Mouse (Mus musculus): ENCODE results near the gene Gm7544.
A peak's percentile ranks its signal among the peaks of the same experiment; 100 is the strongest.
"Not testable (repeated sequence)": the region's sequence is repeated elsewhere in the genome, so short reads cannot be mapped to it uniquely, and the experiment has no call there.

Gene Gm7544

DNA sequence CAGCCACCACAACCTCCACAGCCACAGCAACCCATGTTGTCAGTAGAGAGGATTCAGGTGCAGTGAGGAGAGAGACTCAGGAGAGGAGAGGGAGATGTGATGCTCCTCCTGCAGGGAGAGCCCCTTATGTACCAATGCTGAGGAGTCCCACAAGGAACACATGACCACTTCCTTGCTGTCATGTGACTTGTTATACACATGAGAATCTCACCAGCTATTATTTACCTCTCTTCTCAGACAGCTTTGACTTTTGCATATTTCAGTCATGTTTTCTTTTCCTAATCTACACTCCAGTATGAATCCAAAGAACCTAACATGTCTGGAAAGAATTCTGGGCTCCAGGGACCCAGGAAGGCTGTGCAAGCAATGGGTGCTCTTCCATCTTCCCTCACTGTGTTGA, at the start of gene Gm7544:
Gm7544 (minus strand) TSS at position 101 of the 400 bp plus-strand sequence.
- not testable (repeated sequence) for DNase-seq (ENCODE audit: inconsistent ontology term)

DNA sequence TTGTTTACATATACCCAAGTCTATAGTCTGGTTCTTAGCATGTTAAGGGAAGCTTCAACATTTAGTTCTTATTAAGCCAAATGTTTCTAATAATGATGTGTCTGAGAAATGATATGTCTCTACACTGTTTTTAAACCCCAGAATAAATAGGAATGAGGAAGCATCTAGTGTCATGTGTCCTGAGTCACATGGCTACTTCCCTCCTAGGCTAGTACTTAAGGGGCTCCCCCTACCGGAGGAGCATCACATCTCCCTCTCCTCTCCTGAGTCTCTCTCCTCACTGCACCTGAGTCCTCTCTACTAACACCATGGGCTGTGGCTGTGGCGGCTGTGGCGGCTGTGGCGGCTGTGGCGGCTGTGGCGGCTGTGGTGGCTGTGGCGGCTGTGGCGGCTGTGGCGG, 44.5 kb upstream of the Gm7544 start, which contains the start of gene Gm47959:
Gm47959 (plus strand) TSS at position 243 of the 400 bp plus-strand sequence.
- DNase-seq (ENCODE audit: inconsistent ontology term), result not testable (repeated sequence)

DNA sequence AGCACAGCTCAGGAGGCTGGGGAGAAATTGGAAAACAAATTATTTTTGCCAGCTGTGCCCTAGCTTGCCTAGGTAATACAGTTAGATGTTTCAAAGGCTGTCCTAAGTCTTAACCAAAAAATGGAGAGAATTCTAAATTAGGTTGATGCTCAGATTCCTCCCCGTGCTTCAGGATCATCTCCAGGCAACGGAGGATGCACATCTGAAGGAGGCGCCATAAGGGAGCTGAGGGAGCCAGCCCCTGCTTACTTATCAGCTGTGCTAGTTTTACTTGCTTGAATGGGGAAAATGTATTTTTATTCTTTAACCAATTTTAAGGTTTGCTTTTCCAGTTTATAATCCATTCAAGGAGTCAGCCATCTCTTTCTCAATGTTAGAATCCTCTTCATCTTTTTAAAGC, 38.1 kb upstream of the Gm7544 start:
- no peak for DNase-seq (ENCODE audit: inconsistent ontology term)

DNA sequence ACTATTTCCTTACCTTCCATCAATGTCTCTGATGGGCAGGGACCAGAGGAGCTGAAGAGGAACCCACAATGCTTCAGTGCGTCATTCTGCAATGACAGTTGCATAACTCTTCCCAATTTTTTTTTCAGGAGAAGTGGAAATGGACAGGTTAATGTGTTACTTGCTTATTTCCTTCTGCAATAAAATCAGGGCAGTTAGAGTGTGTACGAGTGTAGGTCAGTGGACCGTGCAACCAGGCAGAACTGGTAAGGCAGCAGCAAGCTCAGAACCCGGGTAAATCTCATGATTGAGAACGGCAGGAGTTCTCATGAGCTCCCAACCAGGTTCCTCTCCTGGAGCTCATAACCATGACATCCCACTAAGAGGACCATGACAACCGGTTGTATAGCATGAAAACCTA, 36.3 kb upstream of the Gm7544 start:
- DNase-seq (ENCODE audit: inconsistent ontology term), result no peak

DNA sequence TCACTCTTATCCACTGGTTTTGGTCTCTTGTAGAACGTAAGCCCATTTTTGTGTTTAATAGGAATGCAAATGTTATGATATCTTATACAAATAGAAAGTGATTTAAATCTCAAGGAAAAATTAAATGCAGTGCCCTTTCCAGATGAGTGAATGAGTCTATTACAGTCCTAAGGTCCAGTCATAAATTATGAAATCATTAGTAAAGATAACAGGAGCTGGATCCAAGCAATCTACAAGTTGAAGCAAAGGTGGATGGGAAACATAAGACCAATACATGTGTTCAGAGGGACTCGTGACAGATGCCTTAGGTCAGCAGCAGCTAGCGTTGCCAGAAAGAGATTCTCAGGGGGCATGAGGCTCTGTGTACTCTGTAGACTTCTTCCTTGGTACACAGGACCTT, 35.8 kb upstream of the Gm7544 start:
- no peak for DNase-seq (ENCODE audit: inconsistent ontology term)

DNA sequence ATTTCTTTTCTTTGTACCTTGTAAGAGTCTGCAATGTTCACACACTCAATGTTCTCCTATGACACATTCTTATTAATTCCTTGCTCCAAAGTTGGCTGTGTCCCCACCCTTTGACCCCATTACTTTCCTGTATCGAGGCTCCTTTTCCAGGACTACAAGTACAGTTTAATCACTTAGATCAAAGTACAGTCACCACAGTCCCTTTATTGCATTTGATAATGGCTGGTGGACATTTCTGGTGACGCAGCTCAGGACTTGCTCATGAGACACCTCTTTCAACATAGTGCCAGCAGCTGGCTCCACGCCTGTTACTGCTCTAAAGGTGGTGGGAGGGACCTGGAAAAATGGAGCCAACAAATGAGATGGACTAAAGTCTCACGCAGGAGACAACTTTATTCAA, 35.2 kb upstream of the Gm7544 start:
- DNase-seq (ENCODE audit: inconsistent ontology term), result no peak

DNA sequence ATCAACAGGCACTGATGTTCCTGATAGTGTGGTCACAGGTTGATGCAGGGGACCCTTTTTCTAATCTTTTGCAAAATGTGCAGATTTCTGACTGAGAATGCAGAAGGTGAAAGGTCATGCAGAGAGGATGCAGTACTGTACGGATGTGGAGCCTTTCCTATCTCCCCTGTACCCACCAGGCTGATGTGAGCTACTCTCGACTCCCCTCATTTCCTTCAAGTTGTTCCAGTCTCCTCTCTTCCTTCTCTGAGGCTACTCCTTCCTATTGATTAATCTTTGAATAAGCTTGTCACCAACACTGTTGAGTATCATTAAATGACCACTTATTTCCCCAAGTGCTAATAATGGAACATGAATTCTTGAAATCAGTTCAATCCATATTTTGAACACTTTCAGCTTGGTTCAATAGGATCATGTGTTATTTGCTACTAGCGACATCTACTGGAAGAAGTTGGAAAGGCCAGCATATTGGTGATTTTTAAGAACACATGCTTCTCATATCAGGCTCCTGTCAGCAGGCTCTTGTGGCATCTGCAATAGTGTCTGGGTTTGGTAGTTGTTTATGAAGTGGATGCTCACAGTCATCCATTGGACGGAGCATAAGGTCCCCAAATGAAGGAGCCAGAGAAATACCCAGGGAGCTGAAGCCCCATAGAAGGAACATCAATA, 31.9 kb upstream of the Gm7544 start:
- peak; percentile 67 for DNase-seq (ENCODE audit: inconsistent ontology term)

DNA sequence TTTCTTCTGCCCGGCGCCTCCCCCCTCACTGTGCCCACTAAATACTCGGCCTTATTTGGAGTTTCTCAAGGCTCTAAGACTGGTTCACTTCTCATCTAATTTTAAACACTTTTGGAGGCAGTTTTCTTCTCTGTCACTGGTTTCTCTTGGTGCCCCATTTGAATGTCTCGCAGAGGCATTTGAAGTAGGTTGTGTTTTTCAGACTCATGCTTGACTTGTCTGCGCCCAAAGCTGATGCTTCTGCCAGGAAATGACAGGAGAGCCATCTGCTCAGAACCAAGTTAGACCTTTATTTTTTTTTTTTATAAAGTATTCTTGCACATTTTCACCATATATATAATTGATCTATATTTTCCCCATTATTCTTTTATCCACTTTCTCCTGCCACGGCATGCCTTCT, 30.9 kb upstream of the Gm7544 start:
- DNase-seq (ENCODE audit: inconsistent ontology term), result no peak

DNA sequence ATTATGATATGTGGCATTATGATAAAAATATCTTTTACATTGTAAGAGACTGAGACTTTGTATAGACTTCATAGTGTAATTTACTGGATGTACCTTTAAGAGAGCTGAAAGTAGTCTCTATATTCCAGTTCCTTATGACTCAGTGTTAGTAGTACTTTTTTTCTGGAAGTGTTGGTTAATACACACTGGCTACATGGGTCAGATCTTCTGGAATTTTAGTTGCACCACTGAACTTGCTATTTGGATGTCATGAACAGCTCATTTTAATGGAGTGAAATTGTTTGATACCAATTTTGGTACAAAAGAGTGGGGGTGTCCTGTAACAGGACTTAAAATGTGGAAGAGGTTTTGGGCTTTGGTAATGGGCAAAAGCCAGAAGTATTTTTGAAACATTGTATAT, 22.0 kb upstream of the Gm7544 start:
- no peak for DNase-seq (ENCODE audit: inconsistent ontology term)

DNA sequence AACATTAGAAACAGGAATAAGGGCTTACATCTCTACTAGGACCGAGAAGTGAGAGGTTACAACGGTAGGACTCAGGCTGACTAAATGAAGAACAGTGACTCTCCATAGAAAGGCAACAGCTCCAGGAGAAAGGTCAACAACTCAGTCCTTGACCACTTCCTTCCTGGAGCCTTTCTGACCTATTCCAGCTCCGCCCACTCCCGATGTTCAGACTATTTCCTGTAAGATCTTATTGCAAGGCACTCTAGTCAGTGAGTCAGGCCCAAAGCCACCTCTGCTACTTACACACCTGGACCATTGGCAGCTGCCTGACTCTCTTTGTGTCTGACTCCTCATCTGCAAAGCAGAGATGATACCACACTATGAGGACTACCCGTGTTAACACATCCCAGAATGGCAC, 19.9 kb upstream of the Gm7544 start:
- DNase-seq (ENCODE audit: inconsistent ontology term), result no peak

DNA sequence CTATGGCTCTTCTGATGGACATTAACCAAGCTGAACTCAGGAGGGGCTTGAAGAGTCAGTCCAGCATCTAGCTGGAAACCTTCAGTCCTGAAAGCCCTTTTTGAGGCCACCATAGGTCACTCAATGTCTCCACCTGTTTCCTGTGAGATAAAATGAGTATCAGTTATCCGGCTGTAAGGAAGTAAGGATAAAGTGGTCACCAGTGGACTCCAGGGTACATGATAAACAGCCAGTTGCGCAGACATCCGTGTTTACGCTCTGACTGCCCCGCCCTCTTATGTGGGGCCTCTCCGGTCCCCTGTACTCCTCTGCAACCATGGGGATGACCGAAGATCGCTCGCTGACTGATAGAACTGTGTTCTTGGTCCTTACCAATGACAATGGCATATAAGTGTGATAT, 18.5 kb upstream of the Gm7544 start:
- DNase-seq (ENCODE audit: inconsistent ontology term), result no peak

DNA sequence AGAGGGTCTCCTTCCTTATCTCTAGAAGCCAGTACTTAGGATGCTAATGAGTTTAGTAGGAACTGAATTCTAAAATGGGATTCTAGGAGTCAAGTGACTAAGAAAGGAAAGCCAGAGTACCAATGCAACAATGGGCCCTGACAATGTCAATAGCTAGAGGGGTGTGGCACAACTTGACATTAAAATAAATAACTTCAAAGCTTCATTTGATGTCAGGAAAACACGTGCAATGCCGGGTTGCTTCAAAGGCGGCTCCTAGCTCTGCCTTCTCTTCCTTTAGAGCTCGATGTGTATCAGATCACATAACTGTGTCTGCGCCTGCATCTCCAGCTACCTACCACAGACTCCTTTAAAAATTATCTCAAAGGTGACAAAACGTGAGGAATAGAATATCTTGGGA, 18.1 kb upstream of the Gm7544 start:
- DNase-seq (ENCODE audit: inconsistent ontology term), result no peak

DNA sequence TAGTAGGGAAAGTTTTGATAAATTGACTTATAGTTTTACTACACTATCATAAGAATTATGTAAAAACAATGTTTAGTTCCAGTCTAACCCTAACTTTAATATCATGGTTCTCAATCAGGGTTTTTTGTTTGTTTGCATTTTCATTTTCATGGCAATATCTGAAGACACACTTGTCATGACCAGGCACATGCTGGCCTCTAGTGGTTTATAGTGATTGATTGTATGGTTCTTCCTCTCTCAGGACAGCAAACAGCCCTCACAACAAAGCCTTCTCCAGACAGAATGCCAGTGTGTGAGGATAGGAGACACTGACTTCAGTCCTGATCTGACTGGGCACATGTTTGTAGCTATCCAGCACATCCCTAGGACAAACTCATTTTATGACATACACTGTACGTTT, 17.4 kb upstream of the Gm7544 start:
- no peak for DNase-seq (ENCODE audit: inconsistent ontology term)

DNA sequence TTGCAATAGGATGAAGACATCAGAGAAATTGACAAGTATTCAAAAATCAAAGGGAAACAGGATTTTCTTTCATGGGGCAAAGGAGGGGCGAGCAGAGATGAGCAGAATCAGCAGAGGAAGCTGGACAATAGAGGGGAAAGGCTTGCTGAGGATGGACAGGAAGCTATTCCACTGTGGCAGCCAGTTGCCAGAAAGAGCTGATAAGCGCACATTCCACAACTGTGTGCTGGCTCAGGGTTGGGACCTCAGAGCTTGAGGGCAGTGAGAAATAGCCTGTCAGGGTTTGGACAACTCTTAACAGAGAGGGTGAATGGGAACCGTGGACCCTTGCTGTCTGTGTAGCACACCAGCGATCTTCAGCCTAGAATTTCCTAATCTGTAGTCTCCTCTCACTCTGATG, 16.2 kb upstream of the Gm7544 start:
- peak; percentile 53 for DNase-seq (ENCODE audit: inconsistent ontology term)

DNA sequence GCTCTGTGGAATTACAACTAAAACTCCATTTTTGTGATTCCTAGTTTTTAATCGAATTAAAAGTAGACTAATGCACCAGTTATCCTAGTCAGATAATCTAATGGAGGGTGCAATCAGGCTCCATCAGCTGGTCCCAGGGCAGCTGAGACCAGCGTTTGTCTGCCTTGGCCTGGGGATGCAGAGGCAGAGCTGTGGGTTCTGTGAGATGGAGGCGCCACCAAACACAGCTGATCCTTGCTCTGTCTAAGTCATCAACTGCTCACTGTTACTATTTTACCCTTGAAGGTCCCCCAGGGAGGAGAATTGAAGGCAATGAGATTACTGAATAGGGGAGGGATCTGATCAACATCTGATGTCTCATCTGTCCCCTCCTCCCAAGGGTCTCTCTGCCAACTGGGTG, 10.6 kb upstream of the Gm7544 start:
- DNase-seq (ENCODE audit: inconsistent ontology term), result no peak

DNA sequence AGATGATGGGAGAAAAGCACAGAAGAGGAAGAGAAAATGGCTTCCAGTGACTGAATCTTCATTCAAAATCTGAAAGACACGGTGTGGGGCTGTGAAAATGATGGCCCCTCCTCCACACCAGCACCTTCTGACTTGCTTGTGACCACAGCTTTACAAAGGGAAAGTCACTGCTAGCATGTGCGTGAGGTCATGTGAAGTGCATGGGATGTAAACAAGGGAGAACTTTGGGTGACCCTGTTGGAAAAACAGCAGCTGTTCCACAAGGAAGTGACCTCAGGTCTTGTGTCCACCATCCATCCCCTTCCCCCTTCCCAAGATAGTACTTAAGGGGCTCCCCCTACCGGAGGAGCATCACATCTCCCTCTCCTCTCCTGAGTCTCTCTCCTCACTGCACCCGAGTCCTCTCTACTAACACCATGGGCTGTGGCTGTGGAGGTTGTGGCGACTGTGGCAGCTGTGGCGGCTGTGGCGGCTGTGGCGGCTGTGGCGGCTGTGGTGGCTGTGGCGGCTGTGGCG, 4.1 kb upstream of the Gm7544 start, which contains the start of gene Gm47955:
Gm47955 (plus strand) TSS at position 417 of the 516 bp plus-strand sequence.
- DNase-seq (ENCODE audit: inconsistent ontology term), result no peak

DNA sequence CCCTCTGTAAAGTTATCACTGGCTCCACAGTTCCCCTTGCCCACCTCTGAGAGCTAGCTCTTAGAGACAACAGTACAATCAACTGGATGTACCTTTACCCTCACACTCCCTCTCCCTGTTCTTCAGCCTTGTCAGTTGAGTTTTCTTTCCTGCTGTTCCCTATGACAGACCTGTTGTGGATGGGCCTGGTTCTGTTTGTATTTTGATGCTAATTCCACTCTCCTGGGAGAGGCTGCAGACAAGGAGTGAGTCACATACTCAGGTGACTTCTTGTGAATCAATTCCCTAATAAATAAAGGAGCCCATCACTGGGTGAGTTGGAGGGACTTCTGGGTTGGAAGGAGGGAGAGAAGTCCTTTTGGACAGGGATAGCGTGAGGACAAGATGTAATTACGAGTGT, 7.2 kb downstream of the Gm7544 start:
- no peak for DNase-seq (ENCODE audit: inconsistent ontology term)

DNA sequence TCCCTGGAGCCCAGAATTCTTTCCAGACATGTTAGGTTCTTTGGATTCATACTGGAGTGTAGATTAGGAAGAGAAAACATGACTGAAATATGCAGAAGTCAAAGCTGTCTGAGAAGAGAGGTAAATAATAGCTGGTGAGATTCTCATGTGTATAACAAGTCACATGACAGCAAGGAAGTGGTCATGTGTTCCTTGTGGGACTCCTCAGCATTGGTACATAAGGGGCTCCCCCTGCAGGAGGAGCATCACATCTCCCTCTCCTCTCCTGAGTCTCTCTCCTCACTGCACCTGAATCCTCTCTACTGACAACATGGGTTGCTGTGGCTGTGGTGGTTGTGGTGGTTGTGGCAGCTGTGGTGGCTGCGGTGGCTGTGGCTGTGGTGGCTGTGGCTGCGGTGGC, 9.8 kb downstream of the Gm7544 start:
- not testable (repeated sequence) for DNase-seq (ENCODE audit: inconsistent ontology term)

DNA sequence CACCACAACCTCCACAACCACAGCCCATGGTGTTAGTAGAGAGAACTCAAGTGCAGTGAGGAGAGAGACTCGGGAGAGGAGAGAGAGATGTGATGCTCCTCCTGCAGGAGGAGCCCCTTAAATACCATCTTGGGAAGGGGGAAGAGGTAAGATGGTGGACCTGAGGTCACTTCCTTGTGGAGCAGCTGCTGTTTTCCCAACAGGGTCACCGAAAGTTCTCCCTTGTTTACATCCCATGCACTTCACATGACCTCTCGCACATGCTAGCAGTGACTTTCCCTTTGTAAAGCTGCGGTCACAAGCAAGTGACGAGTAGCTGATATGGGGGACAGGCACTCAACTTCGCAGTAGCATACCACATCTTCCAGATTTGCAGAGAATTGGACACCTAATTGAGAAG, 12.5 kb downstream of the Gm7544 start, which contains the start of gene A030003K21Rik:
A030003K21Rik (minus strand) TSS at position 94 of the 400 bp plus-strand sequence.
- DNase-seq (ENCODE audit: inconsistent ontology term), result not testable (repeated sequence)

DNA sequence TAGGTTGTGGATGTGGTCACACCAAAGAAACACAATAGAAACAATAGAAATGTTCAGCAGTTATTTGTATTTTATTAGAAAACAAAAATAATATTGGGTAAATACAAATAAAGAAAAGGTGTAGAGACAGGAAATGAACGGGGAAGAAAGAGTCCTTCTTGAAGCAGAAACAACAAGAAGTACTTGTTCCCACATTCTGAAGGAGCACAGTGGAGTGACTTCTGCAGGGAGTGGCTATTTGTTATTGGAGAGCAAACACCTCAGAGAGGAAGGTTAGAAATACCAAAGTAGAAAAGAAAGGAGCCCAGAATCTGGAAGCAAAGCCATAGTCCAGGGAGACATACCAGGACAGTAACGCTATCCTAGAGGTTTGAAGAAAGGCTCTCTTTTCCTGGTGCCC, 13.3 kb downstream of the Gm7544 start:
- not testable (repeated sequence) for DNase-seq (ENCODE audit: inconsistent ontology term)

DNA sequence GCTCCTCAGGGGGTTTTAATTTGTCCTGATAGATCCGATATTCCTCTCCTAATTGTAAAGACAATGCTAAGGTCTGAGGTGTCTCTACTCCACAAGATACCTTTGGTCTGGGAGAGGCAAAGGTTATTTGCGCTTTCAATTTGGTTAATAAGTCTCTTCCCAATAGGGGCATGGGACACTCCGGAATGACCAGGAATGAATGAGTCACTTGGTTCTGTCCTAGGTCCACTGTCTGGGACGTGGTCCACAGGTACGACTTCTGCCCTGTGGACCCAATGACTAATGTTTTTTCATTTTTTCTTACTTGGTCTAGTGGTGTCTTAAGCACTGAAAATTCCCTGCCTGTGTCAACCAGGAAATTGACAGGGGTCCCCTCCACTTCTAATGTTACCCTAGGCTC, 17.1 kb downstream of the Gm7544 start:
- DNase-seq (ENCODE audit: inconsistent ontology term), result no peak

DNA sequence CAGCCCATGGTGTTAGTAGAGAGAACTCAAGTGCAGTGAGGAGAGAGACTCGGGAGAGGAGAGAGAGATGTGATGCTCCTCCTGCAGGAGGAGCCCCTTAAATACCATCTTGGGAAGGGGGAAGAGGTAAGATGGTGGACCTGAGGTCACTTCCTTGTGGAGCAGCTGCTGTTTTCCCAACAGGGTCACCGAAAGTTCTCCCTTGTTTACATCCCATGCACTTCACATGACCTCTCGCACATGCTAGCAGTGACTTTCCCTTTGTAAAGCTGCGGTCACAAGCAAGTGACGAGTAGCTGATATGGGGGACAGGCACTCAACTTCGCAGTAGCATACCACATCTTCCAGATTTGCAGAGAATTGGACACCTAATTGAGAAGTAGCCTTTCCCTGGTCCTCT, 24.5 kb downstream of the Gm7544 start, which contains the start of gene Gm6217:
Gm6217 (minus strand) TSS at position 74 of the 400 bp plus-strand sequence.
- not testable (repeated sequence) for DNase-seq (ENCODE audit: inconsistent ontology term)

DNA sequence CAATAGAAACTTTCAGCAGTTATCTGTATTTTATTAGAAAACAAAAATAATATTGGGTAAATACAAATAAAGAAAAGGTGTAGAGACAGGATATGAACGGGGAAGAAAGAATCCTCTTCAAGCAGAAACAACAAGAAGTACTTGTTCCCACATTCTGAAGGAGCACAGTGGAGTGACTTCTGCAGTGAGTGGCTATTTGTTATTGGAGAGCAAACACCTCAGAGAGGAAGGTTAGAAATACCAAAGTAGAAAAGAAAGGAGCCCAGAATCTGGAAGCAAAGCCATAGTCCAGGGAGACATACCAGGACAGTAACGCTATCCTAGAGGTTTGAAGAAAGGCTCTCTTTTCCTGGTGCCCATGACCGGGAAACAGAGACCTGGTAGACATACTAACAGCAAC, 25.3 kb downstream of the Gm7544 start:
- DNase-seq (ENCODE audit: inconsistent ontology term), result not testable (repeated sequence)

DNA sequence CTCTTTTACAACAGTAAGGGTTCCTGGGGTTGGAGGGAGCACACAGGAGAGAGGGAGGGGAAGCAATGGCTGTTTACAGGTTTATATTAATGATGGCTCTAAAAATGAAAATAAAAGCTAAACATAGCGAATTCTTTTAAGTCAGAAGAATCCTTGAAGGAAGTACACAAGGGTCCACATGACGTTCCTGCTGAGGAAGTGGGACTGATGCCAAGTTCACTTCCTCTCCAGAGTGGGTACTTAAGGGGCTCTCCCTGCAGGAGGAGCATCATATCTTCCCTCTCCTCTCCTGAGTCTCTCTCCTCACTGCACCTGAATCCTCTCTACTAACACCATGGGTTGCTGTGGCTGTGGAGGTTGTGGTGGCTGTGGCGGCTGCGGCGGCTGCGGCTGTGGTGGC, 31.2 kb downstream of the Gm7544 start, which contains the start of gene A030014E15Rik:
A030014E15Rik (plus strand) TSS at position 268 of the 400 bp plus-strand sequence.
- no peak for DNase-seq (ENCODE audit: inconsistent ontology term)

Data from Muller cell, postnatal 12 days (primary cell).